Mouse (Mus musculus): Measurements from ENCODE around the gene Agbl4. TPM values are rescaled to one million over a fixed set of nuclear protein-coding genes. Genes with fewer than 3 reads are reported as not detected.

The Agbl4 gene
- total RNA-seq, 2 experiments from 2014 or later: not detected

DNA sequence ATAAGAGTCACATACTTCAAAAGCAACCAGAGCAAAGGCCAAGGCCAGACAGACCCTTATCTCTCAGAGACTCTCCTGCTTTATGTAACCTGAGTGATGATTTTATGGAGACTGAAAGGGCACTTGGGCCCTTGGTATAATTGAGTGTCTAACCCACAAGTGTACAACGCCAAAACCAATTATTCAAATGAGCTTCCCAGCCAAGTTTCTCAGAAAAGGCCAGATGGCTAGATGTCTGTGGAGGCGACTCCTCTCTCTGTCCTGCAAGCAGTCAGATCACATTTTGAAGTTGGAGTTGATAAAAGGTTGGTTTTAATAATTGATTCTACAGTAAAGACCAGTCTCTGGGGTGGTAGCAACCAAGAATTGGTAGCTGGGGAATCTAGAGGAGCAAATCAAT is 1158.0 kb downstream of the Agbl4 start:
- no peak for ATAC-seq (ENCODE audit: poor library complexity, severe bottlenecking)

DNA sequence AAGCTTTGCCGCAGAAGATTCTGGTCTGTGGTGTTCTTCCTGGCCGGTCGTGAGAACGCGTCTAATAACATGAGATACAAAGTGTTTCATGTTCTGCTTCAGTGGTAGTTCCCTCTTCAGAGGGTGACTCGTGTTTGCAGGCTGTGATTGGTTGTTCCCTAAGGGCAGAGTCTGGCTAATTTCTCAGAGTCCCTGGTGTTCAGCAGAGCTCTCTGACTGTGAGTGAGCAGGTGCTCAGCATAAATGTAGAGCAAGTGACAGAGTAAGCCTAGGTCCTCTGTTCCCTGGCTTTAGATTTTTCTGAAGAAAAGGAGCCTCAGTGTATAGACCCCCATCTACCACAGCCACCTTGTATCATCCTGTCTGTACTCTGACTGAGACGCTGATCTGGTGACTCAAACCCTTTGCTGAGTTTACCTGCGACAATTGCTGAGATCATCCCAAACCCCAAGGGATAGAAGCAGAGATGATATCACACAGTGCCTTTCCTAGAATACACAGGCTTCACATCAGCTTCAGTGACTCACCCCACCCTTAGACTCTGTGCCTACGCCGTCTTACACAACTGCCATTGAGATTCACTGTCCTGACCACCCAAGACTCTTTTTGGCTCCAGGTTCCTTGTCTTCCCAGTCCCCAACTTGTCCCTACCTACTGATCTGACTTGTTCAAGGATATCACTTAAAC is 1179.8 kb downstream of the Agbl4 start:
- no peak for ATAC-seq (ENCODE audit: poor library complexity, severe bottlenecking)

DNA sequence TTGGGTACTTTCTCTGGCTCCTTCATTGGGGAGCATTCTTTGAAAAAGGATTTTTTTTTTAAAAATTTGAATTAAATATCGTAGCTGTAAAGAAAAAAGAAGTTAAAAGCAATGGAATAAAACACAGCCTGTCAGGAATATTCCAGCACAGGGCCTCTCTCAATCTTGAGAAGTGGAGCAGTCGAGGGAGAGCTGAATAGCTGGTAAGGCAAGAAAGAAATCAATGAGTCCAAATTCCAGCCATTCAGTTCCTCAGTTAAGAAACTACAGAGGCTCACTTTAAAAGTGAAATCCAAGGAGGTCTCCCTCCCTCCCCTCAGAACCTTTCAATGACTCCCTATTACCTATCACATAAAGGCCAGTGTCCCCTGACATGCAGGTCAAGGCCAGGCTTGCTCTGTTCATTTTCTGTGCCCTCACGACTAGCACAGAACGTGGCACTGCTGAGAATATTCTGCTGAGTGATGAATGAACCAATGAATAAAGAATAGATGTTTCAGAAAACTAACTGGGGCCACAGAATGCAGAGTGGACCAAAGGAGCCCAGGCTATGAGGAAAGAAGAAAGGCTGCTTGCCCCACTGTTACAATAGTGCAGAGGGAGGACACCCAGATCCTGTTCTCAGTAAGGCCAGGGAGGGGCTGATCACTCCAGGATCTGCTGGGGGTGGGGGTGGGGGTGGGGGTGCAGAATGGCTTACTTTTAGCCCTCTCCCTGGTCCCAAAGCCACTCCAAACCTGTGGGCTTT is 1181.8 kb downstream of the Agbl4 start:
- ATAC-seq (ENCODE audit: poor library complexity, severe bottlenecking): no peak

DNA sequence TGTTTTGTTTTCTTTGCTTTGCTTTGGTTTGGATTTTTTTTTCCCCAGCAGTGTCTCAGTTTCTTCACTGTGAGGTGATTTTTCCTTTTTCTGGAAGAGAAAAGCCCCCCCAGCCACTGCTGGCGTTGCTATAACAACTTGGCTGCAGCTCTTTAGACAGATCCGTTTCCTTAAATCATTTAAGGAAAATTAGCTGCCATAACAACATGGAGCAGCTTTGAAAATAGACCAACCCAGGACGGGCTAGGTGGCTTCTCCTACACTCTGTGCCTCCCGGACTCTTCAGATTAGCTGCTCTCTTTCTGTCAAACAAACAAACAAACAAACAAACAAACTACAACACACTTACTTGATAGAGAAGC is 1182.4 kb downstream of the Agbl4 start:
- no peak for ATAC-seq (ENCODE audit: poor library complexity, severe bottlenecking)

DNA sequence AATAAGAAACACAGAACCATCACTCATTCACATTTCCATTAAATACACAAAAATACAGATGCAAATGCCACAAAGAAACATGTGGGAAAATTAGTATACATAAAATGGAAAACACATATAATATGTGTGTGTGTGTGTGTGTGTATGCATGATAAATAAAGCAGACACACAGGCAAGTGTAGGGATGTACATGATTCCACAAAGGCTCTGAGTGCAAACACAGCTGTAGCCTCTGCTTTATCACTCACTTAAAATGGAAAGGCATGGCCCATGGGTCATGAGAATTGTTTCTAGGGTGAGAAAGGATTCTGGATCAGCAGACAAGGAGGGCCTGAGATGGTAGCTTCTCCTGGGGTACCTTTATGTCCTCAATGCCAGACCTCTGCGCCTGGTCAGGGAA is 1182.8 kb downstream of the Agbl4 start:
- no peak for ATAC-seq (ENCODE audit: poor library complexity, severe bottlenecking)

DNA sequence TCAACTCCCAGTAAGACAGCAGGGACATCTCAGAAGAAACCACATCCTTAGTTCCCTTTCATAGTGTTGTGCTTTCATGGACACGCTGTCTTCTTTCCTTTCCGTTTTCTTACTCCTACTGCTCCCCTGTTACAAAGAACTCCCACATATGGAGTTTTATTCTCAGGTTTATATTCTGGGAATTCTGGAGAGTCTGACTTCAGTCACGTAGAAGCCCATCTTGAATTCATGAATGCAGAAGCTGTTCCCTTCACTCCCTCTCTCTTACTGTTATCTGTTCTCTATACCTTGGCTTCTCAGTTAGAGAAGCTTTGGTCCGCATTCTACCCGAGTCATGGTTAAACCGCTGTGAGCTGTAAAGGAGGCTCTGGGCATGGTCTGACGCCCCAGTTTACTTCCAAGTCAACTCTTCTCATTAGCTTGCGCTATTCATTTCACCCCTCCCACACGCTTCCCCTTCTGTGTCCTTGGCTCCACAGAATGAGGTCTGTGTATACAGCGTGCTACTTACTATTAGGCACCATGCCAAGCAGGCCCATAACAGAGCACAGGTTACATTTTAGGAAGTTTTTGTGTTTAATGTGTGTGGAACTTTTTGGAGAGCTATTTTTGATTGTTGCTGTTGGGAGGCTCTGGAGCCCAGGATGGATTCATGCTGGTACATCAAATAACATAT is 1186.2 kb downstream of the Agbl4 start:
- ATAC-seq (ENCODE audit: poor library complexity, severe bottlenecking): no peak

DNA sequence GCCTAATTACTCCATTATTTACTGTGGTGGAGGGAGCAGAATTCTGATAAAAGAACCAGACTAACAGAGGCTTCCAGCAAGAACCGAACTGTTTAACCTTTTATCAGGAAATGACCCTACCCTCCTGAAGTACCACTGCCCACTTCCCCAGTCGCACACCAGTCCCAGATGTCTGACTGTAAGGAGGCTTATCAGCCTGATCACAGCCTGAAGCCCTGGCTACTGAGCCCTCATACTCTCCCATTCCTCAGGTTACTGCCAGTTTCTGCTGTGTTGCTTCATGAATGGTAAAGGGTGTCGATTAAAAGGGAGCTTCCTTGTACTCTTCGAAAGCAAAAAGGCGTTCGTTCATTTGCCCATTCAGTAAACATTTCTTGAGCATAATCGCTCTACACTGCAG is 1186.8 kb downstream of the Agbl4 start:
- ATAC-seq (ENCODE audit: poor library complexity, severe bottlenecking): no peak

DNA sequence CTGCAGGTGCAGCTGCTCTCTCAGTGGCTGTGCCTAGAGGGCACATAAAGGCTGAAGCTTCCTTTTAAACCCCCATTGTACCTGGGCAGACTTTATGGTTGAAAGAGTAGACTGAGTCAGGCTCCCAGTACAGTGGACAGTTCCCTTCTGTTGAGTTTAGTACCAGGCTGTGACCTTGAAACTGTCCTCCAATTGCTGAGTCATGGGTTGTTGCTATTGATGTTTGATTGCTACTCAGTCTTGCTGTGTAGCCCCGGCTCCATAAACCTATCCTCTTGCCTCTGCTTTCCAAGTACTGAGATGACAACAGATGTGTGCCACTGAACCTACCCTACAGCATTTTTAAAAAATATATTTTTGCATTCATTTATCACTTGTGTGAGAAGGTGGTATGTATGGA is 1190.8 kb downstream of the Agbl4 start:
- no peak for ATAC-seq (ENCODE audit: poor library complexity, severe bottlenecking)

DNA sequence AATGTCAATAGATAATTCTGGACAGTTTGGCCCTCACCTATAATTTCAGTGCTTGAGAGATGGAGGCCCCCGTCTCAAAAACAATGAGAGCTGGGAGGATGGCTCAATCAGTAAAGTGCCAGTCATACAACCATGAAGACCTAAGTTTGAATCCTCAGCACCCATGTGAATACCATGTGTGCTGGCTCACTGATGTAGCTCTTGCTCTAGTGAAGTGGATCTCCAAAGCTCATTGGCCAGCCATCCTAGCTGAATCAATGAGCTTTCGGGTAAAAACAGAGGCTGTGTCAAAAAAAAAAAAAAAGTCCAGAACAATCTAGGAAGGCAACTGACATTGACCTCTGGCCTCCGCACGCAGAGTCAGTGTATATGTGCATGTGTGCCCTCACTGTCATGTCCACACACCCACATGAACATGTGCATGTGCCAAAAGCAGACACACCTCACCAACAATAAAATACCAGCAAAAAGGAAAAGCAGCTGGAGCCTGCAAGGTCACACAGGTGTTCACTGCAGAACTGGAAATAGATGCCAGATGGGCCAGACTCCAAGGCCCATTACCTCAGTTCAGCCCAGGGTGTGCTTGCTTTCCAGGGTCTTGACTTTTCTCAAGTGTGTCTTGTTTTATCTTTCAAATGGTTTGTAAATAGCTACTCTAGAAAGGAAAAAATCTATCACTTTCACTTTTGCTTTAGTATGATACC is 1192.2 kb downstream of the Agbl4 start:
- no peak for ATAC-seq (ENCODE audit: poor library complexity, severe bottlenecking)

DNA sequence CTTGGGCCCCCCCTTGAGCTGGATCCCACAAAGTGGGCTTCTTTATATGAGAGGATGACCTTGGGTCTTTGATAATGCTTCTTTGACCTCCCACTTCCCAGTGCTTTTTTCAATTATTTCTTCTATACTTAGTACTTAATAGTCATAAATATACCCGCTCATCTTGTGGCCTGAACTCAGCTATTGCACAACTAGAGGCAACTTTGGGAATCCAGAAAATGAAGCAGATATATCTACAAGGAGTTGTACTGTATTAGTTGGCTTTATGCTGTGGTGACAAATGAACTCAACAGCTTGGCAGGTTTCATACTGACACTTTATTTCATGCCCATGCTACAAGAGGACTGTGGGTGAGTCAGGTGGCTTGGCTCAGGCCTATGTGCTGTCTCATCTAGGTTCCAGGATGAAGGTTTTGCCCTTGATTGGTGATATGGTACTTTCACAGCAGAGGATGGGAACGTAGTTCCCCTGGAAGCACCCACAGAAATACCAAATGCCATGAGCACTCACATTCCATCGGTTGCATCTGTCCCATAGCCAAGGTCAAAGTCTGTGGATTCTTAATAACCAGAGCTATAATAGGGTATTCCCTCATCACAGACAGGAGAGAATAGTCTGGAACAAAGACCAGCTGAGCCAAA is 1197.3 kb downstream of the Agbl4 start:
- no peak for ATAC-seq (ENCODE audit: poor library complexity, severe bottlenecking)

DNA sequence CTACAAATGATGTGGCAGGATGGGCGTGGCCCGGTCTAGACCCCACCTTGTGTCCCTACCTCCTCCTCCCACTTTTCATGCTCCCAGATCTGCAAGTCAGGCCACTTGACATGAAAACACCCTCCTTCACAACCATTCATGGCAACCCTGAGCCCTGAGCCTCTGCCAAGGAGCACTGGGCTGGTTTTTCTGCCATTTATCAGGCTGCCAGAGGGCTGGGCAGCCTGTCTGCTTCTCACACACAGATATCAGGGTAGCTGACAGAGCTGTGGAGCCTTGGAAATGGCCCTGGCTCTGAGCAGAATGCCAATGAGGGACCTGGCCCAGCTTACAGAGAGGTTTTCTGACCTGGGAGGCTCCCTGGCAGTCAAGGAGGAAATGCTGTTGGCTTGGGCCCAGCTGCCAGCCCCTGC is 1199.8 kb downstream of the Agbl4 start:
- no peak for ATAC-seq (ENCODE audit: poor library complexity, severe bottlenecking)

DNA sequence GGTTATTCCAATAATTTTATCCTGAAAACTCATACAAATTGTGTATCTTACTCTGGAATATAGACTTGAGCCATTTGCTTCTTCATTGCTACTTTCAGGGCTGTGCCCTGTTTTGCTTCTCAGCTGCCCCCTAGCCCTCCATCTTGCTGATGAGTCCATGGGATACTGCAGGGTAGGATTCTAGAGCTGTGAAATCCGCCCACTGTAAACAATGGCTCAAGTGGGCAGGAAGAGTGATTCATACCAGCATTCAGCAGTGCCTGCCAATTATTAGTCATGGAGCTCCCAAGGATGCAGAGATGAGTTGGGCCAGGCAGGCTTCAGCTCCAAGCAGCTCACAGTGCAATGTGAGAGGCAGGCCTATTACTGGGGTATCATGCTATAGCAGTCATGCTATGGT is 1200.5 kb downstream of the Agbl4 start:
- ATAC-seq (ENCODE audit: poor library complexity, severe bottlenecking): no peak

DNA sequence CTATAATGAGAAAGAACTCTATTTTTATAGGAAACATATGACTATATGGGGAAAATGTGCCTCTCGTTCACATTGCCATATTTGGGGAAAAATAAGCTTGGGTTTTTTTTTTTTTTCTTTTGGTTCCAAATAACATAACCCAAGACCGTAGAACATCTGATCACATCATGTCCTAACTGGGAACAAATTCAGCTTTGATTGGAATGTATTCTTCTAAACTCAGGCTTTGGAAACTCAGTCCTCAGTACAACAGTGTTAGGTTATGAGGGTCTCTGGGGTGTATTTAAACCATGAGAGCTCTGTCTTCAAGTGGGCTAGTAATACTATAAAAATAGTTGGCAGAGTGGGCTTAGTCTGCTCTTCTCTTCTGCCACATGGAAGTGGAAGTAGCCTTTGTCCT is 1205.7 kb downstream of the Agbl4 start:
- ATAC-seq (ENCODE audit: poor library complexity, severe bottlenecking): no peak

DNA sequence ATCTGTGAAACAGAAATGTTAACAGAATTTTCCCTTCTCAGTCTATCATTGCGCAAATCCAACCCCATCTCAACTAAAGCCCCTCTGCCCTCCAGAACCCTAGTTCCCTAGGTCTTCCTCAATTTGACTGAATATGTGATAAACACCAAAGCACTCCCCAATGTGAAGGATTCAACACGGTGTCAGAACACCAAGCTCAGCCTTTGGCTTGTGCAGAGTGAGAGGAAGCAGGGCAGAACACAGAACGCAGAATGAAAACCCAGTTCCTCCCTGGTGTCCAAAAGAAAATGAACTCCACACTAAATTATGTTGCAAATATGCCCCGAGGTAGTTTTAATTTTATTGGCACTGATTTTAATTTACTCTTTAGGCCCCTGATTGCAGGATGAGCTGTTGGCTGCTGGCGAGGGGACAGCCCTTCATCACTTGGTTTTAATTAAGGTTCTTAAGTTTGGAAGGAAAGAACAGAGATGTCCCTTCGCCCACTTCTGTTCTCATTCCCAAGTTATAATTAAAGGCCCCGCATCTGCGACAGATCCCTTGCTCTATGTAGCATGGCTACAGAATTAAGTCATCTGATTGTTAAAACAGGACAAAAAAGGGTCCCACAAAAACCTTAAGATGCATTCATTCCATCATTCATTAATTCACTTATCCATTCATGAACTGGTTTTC is 1210.5 kb downstream of the Agbl4 start:
- ATAC-seq (ENCODE audit: poor library complexity, severe bottlenecking): no peak

DNA sequence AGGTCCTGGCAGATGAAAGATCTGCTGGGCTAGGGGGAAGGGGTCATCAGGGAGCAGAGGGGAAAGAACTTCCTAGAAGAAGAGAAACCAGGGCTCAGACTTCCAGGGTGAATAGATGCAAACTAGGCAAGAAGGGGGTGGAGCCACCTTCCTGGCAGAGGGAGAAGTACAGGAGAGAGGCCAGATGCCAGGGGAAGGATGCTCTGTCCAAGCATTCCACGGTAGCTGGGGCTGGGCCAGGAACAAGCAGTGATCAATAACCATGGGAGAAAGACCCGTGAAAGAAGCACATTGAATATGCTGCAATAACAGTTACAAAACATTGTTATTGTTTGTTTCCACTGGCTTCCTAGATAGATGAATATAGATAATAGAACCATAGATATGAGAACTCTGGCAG is 1224.4 kb downstream of the Agbl4 start:
- ATAC-seq (ENCODE audit: poor library complexity, severe bottlenecking): no peak

DNA sequence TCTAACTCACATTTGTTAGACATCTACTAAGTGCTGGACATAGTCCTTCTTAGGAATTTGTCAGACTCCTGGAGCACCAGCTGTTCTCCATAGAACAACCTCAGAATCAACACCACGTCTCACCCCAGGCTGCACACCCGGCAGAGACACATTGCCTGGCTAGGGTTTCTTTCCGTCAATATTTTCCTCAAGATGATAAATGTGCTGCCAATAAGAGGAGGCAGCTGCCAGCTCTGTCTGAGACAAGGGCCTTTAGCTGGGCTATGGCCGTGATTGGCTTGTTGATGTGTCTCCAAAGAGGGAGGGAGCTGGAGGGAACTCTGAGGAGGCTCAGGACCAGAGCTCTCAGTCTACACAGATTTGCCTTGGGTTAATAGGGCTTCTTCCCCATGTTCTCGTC is 1227.5 kb downstream of the Agbl4 start:
- ATAC-seq (ENCODE audit: poor library complexity, severe bottlenecking): no peak

DNA sequence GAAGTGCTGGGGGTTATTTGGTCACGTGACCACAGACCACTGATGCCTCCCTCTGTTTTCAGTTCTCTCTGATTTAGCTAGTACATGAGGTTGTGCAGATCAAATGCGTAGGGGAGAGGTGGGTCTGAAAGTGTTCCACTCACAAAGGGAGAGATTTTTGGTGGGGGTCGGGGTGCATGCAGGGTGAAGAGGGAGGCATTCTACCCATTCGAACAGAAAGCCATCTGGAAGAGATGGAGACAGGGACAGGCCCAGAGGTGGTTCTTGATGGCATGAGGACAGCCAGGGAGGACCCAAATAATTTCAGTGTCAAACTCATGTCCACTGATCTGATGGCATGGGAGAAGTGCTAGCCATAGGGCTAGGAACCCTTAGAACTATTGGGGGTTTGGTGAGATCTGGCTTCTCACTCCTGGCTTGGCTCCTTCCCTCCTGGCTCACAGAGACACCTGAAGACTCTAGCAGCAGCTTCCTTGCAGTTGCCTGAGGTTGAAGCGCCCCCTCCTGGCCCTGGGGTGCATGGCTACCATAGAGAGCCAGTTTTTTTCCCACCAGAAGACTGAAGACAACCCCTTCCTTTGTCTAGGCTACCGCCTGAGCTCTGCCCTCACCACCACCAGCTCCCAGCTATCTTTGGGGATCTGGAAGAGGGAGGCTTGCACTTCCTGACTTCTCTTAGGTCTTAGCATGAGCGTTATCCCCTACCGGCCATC is 1228.8 kb downstream of the Agbl4 start:
- peak; percentile 40 for ATAC-seq (ENCODE audit: poor library complexity, severe bottlenecking)

DNA sequence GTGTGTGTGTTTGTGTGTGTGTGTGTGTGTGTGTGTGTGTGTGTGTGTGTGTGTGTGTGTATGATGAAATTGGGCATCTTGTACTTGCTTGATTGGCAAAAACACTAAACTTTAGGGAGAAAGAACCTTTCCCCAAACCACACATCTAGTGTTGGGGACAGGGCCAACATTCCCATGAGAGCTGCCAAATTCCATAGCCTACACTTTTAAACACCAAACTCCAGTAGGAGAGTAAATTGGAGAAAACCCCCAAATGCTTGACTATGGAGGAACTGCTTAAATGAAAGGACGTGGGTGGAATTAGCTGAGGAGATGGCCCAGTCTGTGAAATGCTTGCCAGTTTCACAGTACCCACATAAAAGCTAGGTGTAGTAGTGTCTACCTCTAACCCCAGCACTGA is 1235.2 kb downstream of the Agbl4 start:
- ATAC-seq (ENCODE audit: poor library complexity, severe bottlenecking): no peak

DNA sequence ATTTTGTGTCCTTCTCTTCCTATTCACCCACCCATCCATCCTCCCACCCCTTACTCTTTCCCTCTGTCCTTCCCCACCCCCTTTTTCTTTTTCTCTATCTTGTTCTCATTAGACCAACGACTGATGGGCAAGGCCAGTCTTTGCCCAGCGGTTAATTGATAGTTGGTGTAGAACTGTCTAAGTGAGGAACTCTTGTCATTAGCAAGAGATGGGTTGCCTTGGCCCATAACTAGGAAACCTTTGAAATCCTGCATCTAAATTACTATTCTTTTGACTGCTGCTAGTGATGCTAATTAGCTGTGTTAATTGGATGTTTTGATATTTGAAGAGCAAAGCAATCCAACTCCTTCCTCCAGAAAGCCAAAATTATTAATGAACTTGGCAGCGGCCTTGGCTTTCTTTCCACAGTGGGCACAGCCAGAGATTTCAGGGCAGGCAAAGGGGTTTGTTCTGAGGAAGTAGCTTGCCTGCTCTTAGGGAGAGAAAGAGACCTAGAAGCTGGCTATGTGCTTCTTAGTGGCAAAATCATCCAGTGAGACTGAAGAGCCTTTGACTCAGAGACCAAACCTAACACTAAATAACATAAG is 1238.2 kb downstream of the Agbl4 start:
- no peak for ATAC-seq (ENCODE audit: poor library complexity, severe bottlenecking)

Measured in megakaryocyte, adult 5-6 weeks (primary cell).